Mouse (Mus musculus): ENCODE data around the gene Tspan14. TPM values are rescaled to one million over a fixed set of nuclear protein-coding genes. Genes with fewer than 3 reads are reported as not detected.

Tspan14 gene
- polyA plus RNA-seq, 1 experiment from 2014 or later, result 97.5 TPM

GRCm38 (mm10) chr14:40905813-40906212 lies 60.8 kb downstream of the Tspan14 start:
- 93% methylated on average over 8 of the region's 8 CpGs for WGBS

DNA sequence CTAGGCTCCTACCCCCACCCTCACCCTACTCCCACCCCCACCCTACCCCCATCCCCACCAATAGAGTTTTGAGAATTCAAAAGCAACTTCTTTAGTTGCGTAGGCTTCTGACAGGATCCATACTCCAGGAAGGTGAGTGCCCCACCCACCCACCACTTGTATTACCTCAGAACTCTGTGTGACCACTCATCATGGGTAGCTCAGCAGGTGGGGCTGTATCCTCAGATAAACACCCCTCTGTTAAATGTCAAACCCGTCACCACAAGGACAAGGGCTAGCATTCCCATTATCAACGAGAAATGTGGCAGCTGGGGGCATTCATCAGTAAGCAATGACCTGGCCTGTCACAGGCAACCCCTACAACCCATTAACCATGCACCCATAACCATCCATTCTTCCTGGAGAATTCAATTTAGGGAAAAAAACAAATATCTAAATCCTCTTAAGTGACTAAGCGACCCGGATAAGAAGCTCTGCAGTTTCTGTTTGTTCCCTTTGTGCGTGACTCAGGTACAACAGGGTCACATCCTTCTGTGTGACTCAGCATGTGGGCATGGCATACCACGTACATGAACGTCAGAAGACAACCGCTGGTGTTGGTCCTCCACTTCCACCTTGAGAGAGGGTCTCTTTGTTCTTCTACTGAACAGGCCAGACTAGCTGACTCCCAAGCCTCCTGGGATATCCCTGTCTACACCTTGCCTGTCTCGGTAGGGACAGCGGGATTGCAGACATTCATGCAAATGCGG lies 64.1 kb downstream of the Tspan14 start:
- Histone ChIP-seq H3K36me3 (peaks cover 15% of the 10 kb centered on the region), H3K4me1 (no peaks in the 10 kb centered on the region), H3K27me3 (no peaks in the 10 kb centered on the region), H3K27ac (replicated peaks) (no peak overlapping the region), H3K9ac (replicated peaks) (no peak overlapping the region), H3K4me2 (replicated peaks) (no peak overlapping the region), H3K4me3 (no peak overlapping the region), H3K9me3 (no peaks in the 10 kb centered on the region)
- 68% methylated on average over 12 of the region's 12 CpGs for WGBS
- ATAC-seq (replicated peaks), result no peak

More at GRCm38 (mm10) chr14:40905813-40906212, 60.8 kb downstream of the Tspan14 start:
- no peak overlapping the region for H3K4me2 ChIP-seq (replicated peaks)
- no peaks in the 10 kb centered on the region for H3K27me3 ChIP-seq
- peaks cover 47% of the 10 kb centered on the region for H3K36me3 ChIP-seq
- no peak overlapping the region for H3K27ac ChIP-seq (replicated peaks)
- no peaks in the 10 kb centered on the region for H3K9me3 ChIP-seq
- no peak overlapping the region for H3K4me3 ChIP-seq
- H3K9ac ChIP-seq (replicated peaks), result no peak overlapping the region
- no peaks in the 10 kb centered on the region for H3K4me1 ChIP-seq
- no peak for ATAC-seq (replicated peaks)

GRCm38 (mm10) chr14:40900267-40900666 lies 66.3 kb downstream of the Tspan14 start:
- H3K9me3 ChIP-seq, result no peaks in the 10 kb centered on the region
- 85% methylated on average over 2 of the region's 2 CpGs for WGBS
- H3K27ac ChIP-seq (replicated peaks), result no peak overlapping the region
- H3K36me3 ChIP-seq, result 0 out of 2 replicates have a peak, but pooled peaks cover 2% of the 10 kb centered on the region
- H3K9ac ChIP-seq (replicated peaks), result no peak overlapping the region
- no peaks in the 10 kb centered on the region for H3K27me3 ChIP-seq
- ATAC-seq (replicated peaks), result no peak
- H3K4me2 ChIP-seq (replicated peaks), result no peak overlapping the region
- H3K4me3 ChIP-seq, result no peak overlapping the region
- H3K4me1 ChIP-seq, result no peaks in the 10 kb centered on the region

- 83% methylated on average over 3 of the region's 3 CpGs for WGBS
- Histone ChIP-seq H3K27ac (replicated peaks) (no peak overlapping the region), H3K4me3 (no peak overlapping the region), H3K27me3 (no peaks in the 10 kb centered on the region), H3K9ac (replicated peaks) (no peak overlapping the region), H3K4me1 (peaks cover 4% of the 10 kb centered on the region), H3K4me2 (replicated peaks) (no peak overlapping the region), H3K9me3 (no peaks in the 10 kb centered on the region), H3K36me3 (no peaks in the 10 kb centered on the region)
- ATAC-seq (replicated peaks), result no peak
Measured at GRCm38 (mm10) chr14:40897916-40898315, 68.7 kb downstream of the Tspan14 start.

DNA sequence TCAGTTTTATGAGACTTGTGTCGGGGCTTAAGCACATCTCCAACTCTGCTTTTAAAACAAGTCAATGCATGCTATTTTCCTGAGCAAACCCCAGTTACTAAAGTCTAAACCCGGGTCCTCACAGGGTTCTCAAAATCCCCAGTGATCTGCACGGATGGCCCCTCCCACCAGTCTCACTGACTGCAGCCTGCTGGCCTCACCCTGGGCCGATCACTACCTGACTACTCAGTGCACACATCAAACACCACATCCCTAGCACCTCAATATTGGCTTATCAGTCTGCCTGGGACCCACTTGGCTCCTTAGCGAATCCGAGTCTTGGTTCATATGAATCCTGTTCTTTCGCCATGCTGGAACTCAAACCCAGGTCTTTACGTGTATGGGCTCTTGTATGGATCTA lies 70.9 kb downstream of the Tspan14 start:
- peaks cover 4% of the 10 kb centered on the region for H3K4me1 ChIP-seq
- no peaks in the 10 kb centered on the region for H3K36me3 ChIP-seq
- no peaks in the 10 kb centered on the region for H3K9me3 ChIP-seq
- no peaks in the 10 kb centered on the region for H3K27me3 ChIP-seq
- ATAC-seq (replicated peaks), result no peak
- 82% methylated on average over 8 of the region's 8 CpGs for WGBS
- no peak overlapping the region for H3K4me2 ChIP-seq (replicated peaks)
- H3K4me3 ChIP-seq, result no peak overlapping the region
- no peak overlapping the region for H3K27ac ChIP-seq (replicated peaks)
- no peak overlapping the region for H3K9ac ChIP-seq (replicated peaks)

GRCm38 (mm10) chr14:40894576-40895247 lies 71.9 kb downstream of the Tspan14 start:
- 0 out of 2 replicates have a peak overlapping the region, but pooled peaks have one; percentile 28 for H3K9ac ChIP-seq (replicated peaks)
- no peaks in the 10 kb centered on the region for H3K9me3 ChIP-seq
- H3K4me2 ChIP-seq (replicated peaks), result peak overlapping the region; percentile 50
- peaks cover 4% of the 10 kb centered on the region for H3K4me1 ChIP-seq
- 13% methylated on average over 23 of the region's 23 CpGs for WGBS
- H3K27me3 ChIP-seq, result no peaks in the 10 kb centered on the region
- no peaks in the 10 kb centered on the region for H3K36me3 ChIP-seq
- peak overlapping the region; percentile 22; the same call in 1 of the 2 replicates for H3K4me3 ChIP-seq
- no peak overlapping the region for H3K27ac ChIP-seq (replicated peaks)
- peak; percentile 91 for ATAC-seq (replicated peaks)

DNA sequence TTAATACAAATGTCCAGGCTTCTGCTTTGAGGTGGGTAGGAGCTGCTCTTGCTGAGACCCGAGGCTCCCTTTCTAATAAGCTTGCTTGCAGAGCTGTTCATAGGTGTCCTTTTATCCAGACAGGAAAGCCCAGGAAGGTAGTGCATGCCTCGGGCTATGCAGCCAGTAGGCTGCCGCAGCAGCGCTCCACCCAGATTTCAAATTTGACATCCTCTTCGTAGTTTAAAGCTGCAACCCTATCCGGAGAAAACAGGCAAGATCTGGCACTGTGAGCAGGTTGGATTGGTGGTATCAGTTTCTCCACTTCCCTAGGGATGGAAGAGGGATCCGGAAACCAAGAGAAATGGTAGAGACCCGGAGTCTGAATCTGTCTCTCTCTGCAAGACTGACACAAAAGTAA lies 72.7 kb downstream of the Tspan14 start:
- Histone ChIP-seq H3K9me3 (no peaks in the 10 kb centered on the region), H3K4me2 (replicated peaks) (no peak overlapping the region), H3K4me3 (no peak overlapping the region), H3K9ac (replicated peaks) (no peak overlapping the region), H3K27ac (replicated peaks) (no peak overlapping the region), H3K27me3 (no peaks in the 10 kb centered on the region), H3K36me3 (no peaks in the 10 kb centered on the region), H3K4me1 (peaks cover 4% of the 10 kb centered on the region)
- no peak for ATAC-seq (replicated peaks)
- WGBS, result 77% methylated on average over 8 of the region's 8 CpGs

- Histone ChIP-seq H3K4me1 (peaks cover 4% of the 10 kb centered on the region), H3K4me2 (replicated peaks) (no peak within 1 kb of the TSS), H3K27ac (replicated peaks) (no peak within 1 kb of the TSS), H3K4me3 (no peak within 1 kb of the TSS), H3K9ac (replicated peaks) (no peak within 1 kb of the TSS), H3K9me3 (no peaks in the 10 kb centered on the region), H3K36me3 (no peaks in the 10 kb centered on the region), H3K27me3 (no peaks in the 10 kb centered on the region)
- 70% methylated on average over 3 of the region's 3 CpGs for WGBS
- no peak for ATAC-seq (replicated peaks)
Measured at GRCm38 (mm10) chr14:40893196-40893595, 73.4 kb downstream of the Tspan14 start, which contains the start of gene Sh2d4b. Gene Sh2d4b, minus strand, starts transcription at chr14:40893266.

- WGBS, result 85% methylated on average over 7 of the region's 7 CpGs
- Histone ChIP-seq H3K36me3 (no peaks in the 10 kb centered on the region), H3K27ac (replicated peaks) (no peak overlapping the region), H3K9me3 (no peaks in the 10 kb centered on the region), H3K9ac (replicated peaks) (no peak overlapping the region), H3K4me2 (replicated peaks) (no peak overlapping the region), H3K4me1 (peaks cover 4% of the 10 kb centered on the region), H3K27me3 (no peaks in the 10 kb centered on the region), H3K4me3 (no peak overlapping the region)
- ATAC-seq (replicated peaks), result no peak
Measured at GRCm38 (mm10) chr14:40892326-40892825, 74.2 kb downstream of the Tspan14 start.

GRCm38 (mm10) chr14:40891506-40891905 lies 75.1 kb downstream of the Tspan14 start:
- H3K4me2 ChIP-seq (replicated peaks), result no peak overlapping the region
- H3K9me3 ChIP-seq, result no peaks in the 10 kb centered on the region
- H3K27me3 ChIP-seq, result no peaks in the 10 kb centered on the region
- no peak overlapping the region for H3K9ac ChIP-seq (replicated peaks)
- H3K4me1 ChIP-seq, result peaks cover 4% of the 10 kb centered on the region
- no peaks in the 10 kb centered on the region for H3K36me3 ChIP-seq
- WGBS, result 93% methylated on average over 4 of the region's 4 CpGs
- no peak overlapping the region for H3K4me3 ChIP-seq
- H3K27ac ChIP-seq (replicated peaks), result no peak overlapping the region
- no peak for ATAC-seq (replicated peaks)

GRCm38 (mm10) chr14:40889704-40890103 lies 76.9 kb downstream of the Tspan14 start:
- H3K4me1 ChIP-seq, result peaks cover 4% of the 10 kb centered on the region
- H3K27ac ChIP-seq (replicated peaks), result no peak overlapping the region
- H3K4me2 ChIP-seq (replicated peaks), result no peak overlapping the region
- no peaks in the 10 kb centered on the region for H3K27me3 ChIP-seq
- H3K36me3 ChIP-seq, result no peaks in the 10 kb centered on the region
- H3K9ac ChIP-seq (replicated peaks), result no peak overlapping the region
- H3K4me3 ChIP-seq, result no peak overlapping the region
- H3K9me3 ChIP-seq, result no peaks in the 10 kb centered on the region
- 78% methylated on average over 4 of the region's 4 CpGs for WGBS
- ATAC-seq (replicated peaks), result no peak

DNA sequence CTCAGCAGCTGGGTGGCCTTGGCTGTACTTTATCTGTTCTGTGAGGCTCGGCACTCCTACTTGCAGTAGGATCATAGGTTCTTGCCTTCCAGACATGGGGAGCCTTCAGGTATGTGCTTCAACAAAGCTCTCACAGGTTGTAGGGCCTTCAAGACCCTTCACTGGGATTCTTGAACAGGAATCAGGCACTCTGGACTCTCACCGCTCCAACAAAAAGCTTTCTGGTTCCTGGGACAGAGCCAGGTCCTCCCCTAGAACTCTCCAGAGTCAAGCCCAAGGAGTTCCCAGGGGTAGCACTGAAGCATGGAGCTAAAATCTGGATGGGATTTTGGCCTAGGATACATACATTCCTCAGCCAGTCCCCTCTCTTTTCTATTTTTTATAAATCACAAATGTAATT lies 77.4 kb downstream of the Tspan14 start:
- H3K4me3 ChIP-seq, result no peak overlapping the region
- H3K36me3 ChIP-seq, result no peaks in the 10 kb centered on the region
- H3K27me3 ChIP-seq, result no peaks in the 10 kb centered on the region
- WGBS, result 94% methylated on average over 2 of the region's 2 CpGs
- no peak for ATAC-seq (replicated peaks)
- H3K9me3 ChIP-seq, result no peaks in the 10 kb centered on the region
- H3K9ac ChIP-seq (replicated peaks), result no peak overlapping the region
- no peak overlapping the region for H3K4me2 ChIP-seq (replicated peaks)
- H3K4me1 ChIP-seq, result no peaks in the 10 kb centered on the region
- no peak overlapping the region for H3K27ac ChIP-seq (replicated peaks)
